Mouse (Mus musculus) kidney, postnatal 14 days (tissue): Measurements from ENCODE around the gene Notch1.
A peak's percentile ranks its signal among the peaks of the same experiment; 100 is the strongest.

Experiments
- DNase-seq: peaks from one replicate; pipeline ENCODE4 v3.0.0; 2022; ENCODE audit warnings: mixed read lengths

The Notch1 gene

GRCm38 (mm10) chr2:26516275-26516674 is at the start of gene Notch1:
Notch1 (minus strand) TSS chr2:26516663.
- DNase-seq, result peak; percentile 82

DNA sequence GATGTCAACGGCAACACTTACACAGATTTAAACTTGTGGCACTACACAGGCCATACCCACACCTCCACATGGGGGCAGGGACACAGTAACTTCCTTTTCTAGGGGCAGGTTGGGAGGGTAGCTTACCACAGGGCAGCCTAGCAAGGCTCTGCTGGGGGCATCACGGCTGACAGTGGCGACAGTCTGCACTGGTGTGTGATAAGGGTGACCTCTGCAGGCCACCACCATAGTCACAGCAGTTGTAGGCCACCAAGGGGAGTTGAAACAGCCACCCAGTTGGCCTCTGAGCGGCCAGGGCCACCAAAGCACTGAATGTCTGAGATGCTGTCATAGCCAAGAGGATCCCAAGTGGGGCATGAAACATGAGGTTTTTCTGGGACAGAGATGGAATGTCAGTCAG is 49.8 kb upstream of the Notch1 start:
- DNase-seq, result peak; percentile 69

- peak; percentile 71 for DNase-seq
Measured at GRCm38 (mm10) chr2:26561351-26562016, 45.0 kb upstream of the Notch1 start.

DNA sequence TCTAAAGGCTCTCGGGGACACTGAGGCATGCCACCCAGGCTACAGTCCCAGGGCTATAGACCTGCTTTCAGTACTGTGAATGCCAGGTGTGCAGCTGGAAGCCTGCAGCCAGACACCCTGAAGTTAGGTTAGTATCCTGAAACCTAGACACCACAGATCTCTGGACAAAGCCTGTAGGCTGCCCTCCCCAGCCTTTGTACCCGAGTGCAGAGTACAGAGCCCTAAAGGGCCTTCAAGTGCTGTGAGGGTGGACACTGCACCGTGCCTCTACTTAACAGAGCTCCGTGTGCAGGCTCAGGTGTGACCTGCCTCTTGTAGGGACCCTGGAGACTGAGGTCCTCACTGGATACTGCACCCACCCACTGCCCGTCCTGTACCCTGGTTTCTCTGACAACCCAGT is 44.0 kb upstream of the Notch1 start:
- DNase-seq, result no peak

- DNase-seq, result no peak
Measured at GRCm38 (mm10) chr2:26556535-26556993, 40.1 kb upstream of the Notch1 start.

DNA sequence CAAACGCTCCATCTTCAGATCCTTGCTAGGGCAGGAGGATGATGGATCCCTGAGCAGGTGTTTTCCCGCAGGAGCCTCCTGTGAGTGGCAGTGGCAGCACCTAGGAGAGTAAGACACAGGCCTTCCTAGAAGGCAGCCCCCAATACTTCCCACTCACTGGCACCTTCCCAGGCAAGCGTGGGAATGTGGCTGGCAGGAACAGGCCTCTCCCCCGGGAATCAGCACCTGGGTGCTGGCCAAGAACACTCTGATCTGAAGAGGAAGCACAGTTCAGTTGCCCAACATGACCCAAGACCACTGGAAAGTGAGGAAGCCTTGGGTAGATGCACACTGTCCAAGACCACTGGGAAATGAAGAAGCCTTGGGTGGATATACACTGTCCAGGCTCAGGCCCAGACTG is 38.6 kb upstream of the Notch1 start:
- DNase-seq, result peak; percentile 56

GRCm38 (mm10) chr2:26553904-26554303 is 37.4 kb upstream of the Notch1 start:
- no peak for DNase-seq

GRCm38 (mm10) chr2:26552066-26552465 is 35.6 kb upstream of the Notch1 start:
- no peak for DNase-seq

- DNase-seq, result no peak
Measured at GRCm38 (mm10) chr2:26551446-26551845, 35.0 kb upstream of the Notch1 start.

- DNase-seq, result no peak
Measured at GRCm38 (mm10) chr2:26550777-26551176, 34.3 kb upstream of the Notch1 start.

- no peak for DNase-seq
Measured at GRCm38 (mm10) chr2:26550205-26550604, 33.7 kb upstream of the Notch1 start.

GRCm38 (mm10) chr2:26549801-26550200 is 33.3 kb upstream of the Notch1 start:
- DNase-seq, result peak; percentile 52

- no peak for DNase-seq
Measured at GRCm38 (mm10) chr2:26547481-26547880, 31.0 kb upstream of the Notch1 start.

DNA sequence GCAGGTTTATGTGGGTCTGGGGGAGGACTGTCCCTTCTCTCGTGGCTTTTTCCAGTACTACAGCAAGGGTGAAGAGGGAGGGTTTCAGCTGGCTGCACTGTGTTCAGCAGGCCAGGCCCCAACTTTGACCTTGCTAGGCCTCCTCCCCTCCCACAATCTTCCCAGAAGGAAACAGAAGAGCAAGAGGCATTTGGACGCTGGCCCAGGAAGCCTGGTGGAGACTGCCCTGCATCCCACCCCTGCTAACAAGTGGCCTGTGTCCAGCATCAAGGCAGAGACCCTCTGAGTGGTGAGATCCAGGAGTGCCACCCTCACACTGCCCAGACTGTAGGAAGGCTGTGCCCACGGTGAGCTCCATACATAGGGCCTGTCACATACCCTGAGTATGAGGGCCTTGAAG is 27.8 kb upstream of the Notch1 start:
- peak; percentile 84 for DNase-seq

DNA sequence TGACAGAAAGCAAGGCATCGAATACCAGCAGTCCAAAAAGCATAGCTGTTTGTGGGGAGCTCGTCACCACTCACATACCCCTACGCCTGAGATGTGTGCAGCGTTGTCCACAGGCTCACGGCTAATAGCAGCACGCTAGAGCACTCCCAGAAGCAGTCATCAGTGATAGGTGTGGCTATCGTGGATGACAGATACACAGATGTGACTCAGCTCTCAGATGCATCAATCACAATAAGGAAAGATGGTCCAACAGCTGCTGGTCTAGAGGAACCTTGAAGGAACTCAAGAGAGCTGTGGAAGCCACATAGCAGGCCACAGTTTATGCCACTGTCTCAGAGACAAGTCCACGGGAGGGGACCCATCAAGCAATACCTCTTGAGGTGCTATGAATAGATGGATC is 27.3 kb upstream of the Notch1 start:
- DNase-seq, result no peak

DNA sequence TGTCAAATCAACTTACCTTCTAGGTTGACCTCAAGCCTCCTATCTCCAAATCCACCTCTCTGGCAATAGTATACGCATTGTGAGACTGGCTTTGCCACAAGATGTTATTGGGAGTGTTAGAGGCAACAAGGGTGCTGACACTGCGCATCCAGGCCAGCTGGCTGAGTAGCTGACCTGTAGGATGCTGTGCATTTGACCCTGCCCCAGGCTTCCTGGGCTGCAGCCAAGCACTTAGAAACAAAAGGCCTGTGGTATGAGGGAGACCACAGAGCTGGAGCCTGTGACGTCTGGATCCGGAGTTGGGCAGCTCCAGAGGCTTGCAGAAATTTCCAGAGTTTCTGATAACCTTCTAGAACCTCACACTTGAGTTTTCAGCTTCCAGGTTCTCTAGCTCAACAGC is 26.7 kb upstream of the Notch1 start:
- peak; percentile 75 for DNase-seq

DNA sequence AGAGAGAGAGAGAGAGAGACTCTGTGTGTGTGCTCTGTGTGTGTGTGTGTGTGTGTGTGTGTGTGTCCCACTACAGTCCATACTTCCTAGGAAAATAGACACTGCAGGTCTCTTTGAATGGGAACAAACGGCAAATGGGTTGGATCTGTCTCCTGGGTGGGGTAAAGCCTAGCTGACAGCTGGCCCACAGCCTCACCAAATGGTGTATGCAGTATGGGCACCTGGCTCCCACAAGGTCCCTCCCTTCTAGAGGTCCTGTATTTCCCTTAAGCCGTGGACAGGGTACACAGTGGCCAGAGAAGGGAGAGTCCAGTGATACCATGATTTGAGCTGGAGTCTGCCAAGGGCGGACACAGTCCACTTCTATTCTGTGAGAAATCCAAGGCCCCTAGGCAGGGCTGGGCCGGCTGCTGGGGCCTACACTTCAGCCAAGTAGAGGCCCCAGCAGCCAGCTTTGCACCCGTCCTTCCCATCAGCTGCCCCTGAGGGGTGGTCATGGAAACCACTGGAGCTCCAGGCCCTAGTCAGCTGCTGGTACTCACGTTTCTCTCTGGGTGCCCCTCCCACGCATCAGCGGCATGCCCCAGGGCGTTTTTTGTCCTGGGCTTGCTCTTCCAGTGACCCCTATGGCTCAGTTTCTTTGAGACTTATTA is 24.9 kb upstream of the Notch1 start:
- no peak for DNase-seq

- no peak for DNase-seq
Measured at GRCm38 (mm10) chr2:26540721-26541120, 24.3 kb upstream of the Notch1 start.

DNA sequence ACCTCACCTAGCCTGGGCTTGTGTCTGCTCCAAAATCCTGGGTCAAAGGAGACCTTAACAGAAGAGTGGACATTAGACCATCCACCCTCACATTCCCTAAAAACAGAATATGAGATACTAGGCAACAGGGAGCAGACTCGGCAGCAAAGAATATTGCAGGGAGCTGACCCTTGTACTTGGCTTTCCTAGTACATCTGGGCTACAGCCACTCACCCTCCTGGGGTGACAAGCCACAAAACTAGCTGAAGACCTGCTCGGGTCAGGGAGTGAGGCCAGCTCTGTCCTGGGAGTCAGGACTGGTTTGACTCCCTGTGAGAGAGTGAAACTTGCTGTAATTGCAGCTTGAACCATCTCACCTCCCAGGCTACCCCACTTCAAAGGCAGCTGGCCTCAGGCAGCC is 23.1 kb upstream of the Notch1 start:
- no peak for DNase-seq

- DNase-seq, result no peak
Measured at GRCm38 (mm10) chr2:26535517-26536045, 19.1 kb upstream of the Notch1 start.

- DNase-seq, result peak; percentile 80
Measured at GRCm38 (mm10) chr2:26534616-26535015, 18.2 kb upstream of the Notch1 start.

DNA sequence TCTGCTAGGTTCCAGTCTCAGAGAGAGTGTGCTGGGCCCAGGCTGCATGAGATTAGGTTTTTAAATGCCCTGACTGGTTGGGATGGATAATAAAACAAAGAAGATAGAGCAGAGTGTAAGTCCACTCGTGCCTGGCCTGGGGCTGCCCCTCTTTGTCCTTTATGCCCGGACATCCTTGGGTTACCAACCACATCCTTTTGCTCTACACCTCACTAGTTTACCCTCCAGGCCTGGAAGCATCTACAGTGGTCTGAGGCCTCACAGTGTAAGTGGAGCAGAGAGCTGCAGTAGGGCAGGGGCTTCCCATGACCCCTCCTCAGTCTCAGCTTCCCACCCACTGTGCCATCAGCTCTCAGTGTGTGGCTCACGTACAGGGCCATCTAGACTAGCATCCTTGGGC is 17.7 kb upstream of the Notch1 start:
- no peak for DNase-seq

GRCm38 (mm10) chr2:26533249-26533648 is 16.8 kb upstream of the Notch1 start:
- no peak for DNase-seq

- DNase-seq, result no peak
Measured at GRCm38 (mm10) chr2:26531829-26532228, 15.4 kb upstream of the Notch1 start.
